Mouse (Mus musculus): ENCODE results near the gene Clstn1.

Gene Clstn1

GRCm38 (mm10) chr4:149632670-149633307 is 46.5 kb downstream of the Clstn1 start:
- POLR2A ChIA-PET: interaction anchor here in 2 of 4 experiments (0.9 to 2.2 kb wide), 3 partner anchors 11 to 25 kb away, joined by 3 to 10 read pairs (median 3); no protein-coding TSS in a partner anchor
- CTCF ChIA-PET: interaction anchor here in 2 of 4 experiments (0.7 to 1.3 kb wide), 2 partner anchors 18 to 47 kb away, joined by 3 read pairs; partner anchors contain the start of gene Clstn1 (in 1 of the 2)

- CTCF ChIA-PET: no interaction called here
- POLR2A ChIA-PET: interaction anchor here in 1 of 4 experiments (1.1 kb wide), 1 partner anchor 26 kb away, joined by 3 read pairs; no protein-coding TSS in a partner anchor
Measured at GRCm38 (mm10) chr4:149634157-149634556, 47.9 kb downstream of the Clstn1 start.

GRCm38 (mm10) chr4:149634966-149635365 is 48.7 kb downstream of the Clstn1 start:
- CTCF ChIA-PET: no interaction called here
- POLR2A ChIA-PET: no interaction called here

GRCm38 (mm10) chr4:149635915-149636415 is 49.7 kb downstream of the Clstn1 start:
- POLR2A ChIA-PET: interaction anchor here in 2 of 4 experiments (0.6 to 1.9 kb wide), 6 partner anchors 10 to 45 kb away, joined by 3 to 4 read pairs (median 4); no protein-coding TSS in a partner anchor

GRCm38 (mm10) chr4:149637942-149638341 is 51.7 kb downstream of the Clstn1 start:
- ChIA-PET CTCF (interaction anchor here (0.6 to 1.6 kb wide), 6 partner anchors 9 to 293 kb away, joined by 3 to 5 read pairs (median 3); no protein-coding TSS in a partner anchor), POLR2A (interaction anchor here in 2 of 4 experiments (0.6 to 1.5 kb wide), 3 partner anchors 7 to 36 kb away, joined by 3 to 7 read pairs (median 3); no protein-coding TSS in a partner anchor)

More at GRCm38 (mm10) chr4:149635915-149636415, 49.7 kb downstream of the Clstn1 start:
- CTCF ChIA-PET: interaction anchor here in 3 of 4 experiments (0.6 to 1.4 kb wide), 4 partner anchors 15 to 102 kb away, joined by 3 read pairs; partner anchors contain the start of gene Tmem201 (in 1 of the 3)

GRCm38 (mm10) chr4:149640831-149641230 is 54.6 kb downstream of the Clstn1 start:
- CTCF ChIA-PET: interaction anchor here in 3 of 4 experiments (0.6 to 2.1 kb wide), 8 partner anchors 9 to 637 kb away, joined by 3 to 5 read pairs (median 4); no protein-coding TSS in a partner anchor
- POLR2A ChIA-PET: interaction anchor here in 1 of 4 experiments (0.9 to 1.5 kb wide), 4 partner anchors 10 to 19 kb away, joined by 3 to 4 read pairs (median 3); no protein-coding TSS in a partner anchor

- POLR2A ChIA-PET: interaction anchor here in 2 of 4 experiments (0.7 to 1.5 kb wide), 5 partner anchors 10 to 200 kb away, joined by 3 to 4 read pairs (median 3); no protein-coding TSS in a partner anchor
- CTCF ChIA-PET: interaction anchor here in 3 of 4 experiments (0.8 to 2.1 kb wide), 7 partner anchors 9 to 13 kb away, joined by 3 to 5 read pairs (median 4); no protein-coding TSS in a partner anchor
Measured at GRCm38 (mm10) chr4:149641400-149641799, 55.1 kb downstream of the Clstn1 start.

GRCm38 (mm10) chr4:149641956-149642355 is 55.7 kb downstream of the Clstn1 start:
- CTCF ChIA-PET: interaction anchor here in 3 of 4 experiments (0.9 to 2.1 kb wide), 5 partner anchors 8 to 14 kb away, joined by 4 to 5 read pairs (median 4); no protein-coding TSS in a partner anchor
- POLR2A ChIA-PET: interaction anchor here in 2 of 4 experiments (0.7 to 1.1 kb wide), 2 partner anchors 16 to 200 kb away, joined by 3 read pairs; no protein-coding TSS in a partner anchor

- ChIA-PET POLR2A (interaction anchor here in 2 of 4 experiments (0.5 to 1.5 kb wide), 5 partner anchors 8 to 498 kb away, joined by 3 to 7 read pairs (median 3); no protein-coding TSS in a partner anchor), CTCF (interaction anchor here (0.6 to 1.4 kb wide), 6 partner anchors 9 to 153 kb away, joined by 3 to 10 read pairs (median 3); no protein-coding TSS in a partner anchor)
Measured at GRCm38 (mm10) chr4:149645761-149646160, 59.5 kb downstream of the Clstn1 start.

GRCm38 (mm10) chr4:149648031-149648805 is 62.0 kb downstream of the Clstn1 start:
- ChIA-PET CTCF (interaction anchor here in 3 of 4 experiments (0.5 to 2.6 kb wide), 4 partner anchors 19 to 340 kb away, joined by 3 to 10 read pairs (median 3); partner anchors contain the start of gene Kif1b (in 1 of the 3)), POLR2A (interaction anchor here in 3 of 4 experiments (0.6 to 3.2 kb wide), 4 partner anchors 12 to 62 kb away, joined by 3 to 15 read pairs (median 5); no protein-coding TSS in a partner anchor)

- ChIA-PET CTCF (interaction anchor here (0.6 to 2.6 kb wide), 45 partner anchors 9 to 862 kb away, joined by 3 to 20 read pairs (median 3); partner anchors contain the start of genes Pgd (in 1 of the 4) and Pik3cd (in 1 of the 4)), POLR2A (interaction anchor here in 3 of 4 experiments (0.6 to 3.2 kb wide), 8 partner anchors 9 to 80 kb away, joined by 3 to 15 read pairs (median 4); no protein-coding TSS in a partner anchor)
Measured at GRCm38 (mm10) chr4:149650493-149651193, 64.4 kb downstream of the Clstn1 start.

GRCm38 (mm10) chr4:149654232-149654631 is 68.0 kb downstream of the Clstn1 start:
- POLR2A ChIA-PET: interaction anchor here (0.7 to 1.8 kb wide), 18 partner anchors 10 to 199 kb away, joined by 3 to 6 read pairs (median 3); partner anchors contain the start of genes Pik3cd (in 1 of the 4), Rbp7 (in 1 of the 4) and Tmem201 (in 1 of the 4)
- CTCF ChIA-PET: interaction anchor here (0.5 to 2.7 kb wide), 73 partner anchors 8 to 1070 kb away, joined by 3 to 18 read pairs (median 4); partner anchors contain the start of genes Pik3cd (in 2 of the 4), Clstn1 (in 1 of the 4), Kif1b (in 1 of the 4) and Tmem201 (in 1 of the 4)

- ChIA-PET CTCF (interaction anchor here in 3 of 4 experiments (0.5 to 2.9 kb wide), 3 partner anchors 25 to 56 kb away, joined by 3 to 10 read pairs (median 6); no protein-coding TSS in a partner anchor), POLR2A (interaction anchor here in 1 of 4 experiments (0.8 to 1.9 kb wide), 3 partner anchors 12 to 26 kb away, joined by 3 to 5 read pairs (median 3); no protein-coding TSS in a partner anchor)
Measured at GRCm38 (mm10) chr4:149657858-149658416, 71.7 kb downstream of the Clstn1 start.

- ChIA-PET POLR2A (interaction anchor here in 3 of 4 experiments (0.6 to 3.1 kb wide), 18 partner anchors 9 to 232 kb away, joined by 3 to 15 read pairs (median 4); partner anchors contain the start of gene Pik3cd (in 1 of the 3)), CTCF (interaction anchor here (0.6 to 1.4 kb wide), 7 partner anchors 9 to 79 kb away, joined by 3 to 5 read pairs (median 3); no protein-coding TSS in a partner anchor)
Measured at GRCm38 (mm10) chr4:149659495-149660116, 73.3 kb downstream of the Clstn1 start.

- POLR2A ChIA-PET: interaction anchor here (0.7 to 3.1 kb wide), 13 partner anchors 10 to 231 kb away, joined by 3 to 15 read pairs (median 5); no protein-coding TSS in a partner anchor
- CTCF ChIA-PET: interaction anchor here (0.7 to 1.4 kb wide), 5 partner anchors 10 to 612 kb away, joined by 3 to 5 read pairs (median 3); no protein-coding TSS in a partner anchor
Measured at GRCm38 (mm10) chr4:149660598-149660997, 74.3 kb downstream of the Clstn1 start.
